Mouse (Mus musculus): ENCODE data around the gene Tsen54.

- TF ChIP-seq CTCF (IDR thresholded peaks at IDR 0.05) (no peak), EP300 (IDR thresholded peaks at IDR 0.05) (no peak)
These were observed 23.3 kb downstream of the Tsen54 start for GRCm38 (mm10) chr11:115837606-115838345.

Measured in lung, postnatal 0 days (tissue).